13 mouse cellular contexts compared by ENCODE assay signal in genomic region chr2:84051883-84052331, GRCm38 (mm10).
DNase-seq lines count a peak whose midpoint lies in the region; ATAC-seq lines count a peak whose summit lies in the region.
"Had no signal": no experiment of that assay in that cellular context is flagged by ENCODE, and none has a peak within 500 bp of the region (broad histone marks: within the 10 kb centered on the region; RNA-seq: fewer than 3 reads in every experiment).

No protein-coding gene starts in this region.

- H3K9ac ChIP-seq in lung, embryonic 16.5 days (ENCODE audit: low read length), result no peak overlapping the region
- no peak overlapping the region for H3K9ac ChIP-seq in hindbrain, embryonic 12.5 days

- no peaks in the 10 kb centered on the region for H3K9me3 ChIP-seq in lung, embryonic 16.5 days (ENCODE audit: control insufficient read depth, low read length)
- H3K9me3 ChIP-seq in hindbrain, embryonic 12.5 days (replicated peaks), result no peaks in the 10 kb centered on the region
- H3K9me3 ChIP-seq: limb, embryonic 10.5 days had no signal

- peak overlapping the region; percentile 8; the same call in 1 of the 2 replicates for H3K27ac ChIP-seq in lung, embryonic 16.5 days (ENCODE audit: low read length)
- no peak overlapping the region for H3K27ac ChIP-seq in hindbrain, embryonic 12.5 days
- H3K27ac ChIP-seq: hindbrain, postnatal 0 days; limb, embryonic 10.5 days had no signal

- H3K4me1 ChIP-seq in lung, embryonic 16.5 days (replicated peaks; ENCODE audit: control insufficient read depth, insufficient read depth, low read length), result 0 out of 2 replicates have a peak, but pooled peaks cover 4% of the 10 kb centered on the region
- H3K4me1 ChIP-seq in hindbrain, embryonic 12.5 days, result no peaks in the 10 kb centered on the region
- H3K4me1 ChIP-seq: limb, embryonic 10.5 days had no signal

- DNase-seq in embryo, embryonic 10 days (ENCODE audit: low spot score), result peak; percentile 13
- no peak for DNase-seq in embryo, embryonic 9.5 days (ENCODE audit: extremely low spot score)
- no peak for DNase-seq in lung, postnatal 25 days (ENCODE audit: low spot score)
- DNase-seq in frontal cortex, postnatal 36 days (ENCODE audit: low spot score in 2 of 2), result no peak
- DNase-seq: adrenal gland, postnatal 25 days; kidney, postnatal 4 days had no signal

- H3K27me3 ChIP-seq in lung, embryonic 16.5 days (ENCODE audit: control insufficient read depth, insufficient read depth, low read depth, low read length), result no peaks in the 10 kb centered on the region
- H3K27me3 ChIP-seq in hindbrain, embryonic 12.5 days, result no peaks in the 10 kb centered on the region

- H3K4me3 ChIP-seq in lung, embryonic 16.5 days (ENCODE audit: low read length), result no peak overlapping the region
- no peak overlapping the region for H3K4me3 ChIP-seq in hindbrain, embryonic 12.5 days
- H3K4me3 ChIP-seq: limb, embryonic 10.5 days had no signal

- no peaks in the 10 kb centered on the region for H3K36me3 ChIP-seq in lung, embryonic 16.5 days (ENCODE audit: control insufficient read depth, insufficient read depth, low read length)
- no peaks in the 10 kb centered on the region for H3K36me3 ChIP-seq in hindbrain, embryonic 12.5 days
- H3K36me3 ChIP-seq: limb, embryonic 10.5 days had no signal

- H3K4me2 ChIP-seq in lung, embryonic 16.5 days (ENCODE audit: low read depth, low read length), result no peak overlapping the region
- H3K4me2 ChIP-seq in hindbrain, embryonic 12.5 days (replicated peaks), result no peak overlapping the region

- 8% methylated on average over 3 of the region's 3 CpGs for WGBS in lung, embryonic 16.5 days
- 68% methylated on average over 3 of the region's 3 CpGs for WGBS in hindbrain, embryonic 12.5 days

- ATAC-seq in lung, embryonic 16.5 days (ENCODE audit: low read depth), result peak; percentile 41; the same call in 1 of the 2 replicates
- ATAC-seq in erythroblast, adult 5-6 weeks (replicated peaks; ENCODE audit: low FRiP score, poor library complexity, severe bottlenecking), result peak; percentile 96
- ATAC-seq in megakaryocyte progenitor cell, adult 5-6 weeks (replicated peaks; ENCODE audit: poor library complexity), result peak; percentile 92
- no peak for ATAC-seq in hindbrain, embryonic 12.5 days (ENCODE audit: low FRiP score)
- ATAC-seq: hindbrain, postnatal 0 days; midbrain, embryonic 16.5 days had no signal
